Mouse (Mus musculus) heart, postnatal 0 days (tissue): ENCODE measurements at regions not wholly inside any gene's neighbourhood (a gene's known extent, or its start where the extent isn't known, plus 50 kb on each side); places are given as distances from the start of the nearest gene placed in this dataset.

ENCODE experiments used
- ATAC-seq: fragments of 200-750 bp; cut with Nextera tagmentation; 2 replicates; pipeline ENCODE4 v1.8.0; 2017; ENCODE audit warnings: low read depth, moderate number of reproducible peaks, moderate library complexity; ENCODE audit not compliant: insufficient read depth
- DNase-seq: peaks from one replicate; pipeline ENCODE4 v3.0.0-alpha.2; 2016; ENCODE audit warnings: low spot score
- H3K27ac ChIP-seq: fragments of 300-500 bp; sonication (generic); 2 replicates; pipeline ENCODE4 v1.5.1; 2014; ENCODE audit warnings: low read depth, mild to moderate bottlenecking
- H3K27me3 ChIP-seq: fragments of 300-500 bp; sonication (generic); 2 replicates; pipeline ENCODE4 v1.6.1; 2014; ENCODE audit warnings: low read length, mixed read lengths; ENCODE audit not compliant: control insufficient read depth, insufficient read depth
- H3K36me3 ChIP-seq: fragments of 300-500 bp; sonication (generic); replicated peaks from 2 replicates; pipeline ENCODE4 v1.6.1; 2014; ENCODE audit warnings: low read length, mixed read lengths; ENCODE audit not compliant: control insufficient read depth, insufficient read depth
- H3K4me1 ChIP-seq: fragments of 300-500 bp; sonication (generic); 2 replicates; pipeline ENCODE4 v1.6.1; 2014; ENCODE audit warnings: antibody characterized with exemption; ENCODE audit not compliant: control insufficient read depth, insufficient read depth
- H3K4me2 ChIP-seq: fragments of 300-500 bp; sonication (generic); 2 replicates; pipeline ENCODE4 v1.6.1; 2014; ENCODE audit warnings: low read depth, mild to moderate bottlenecking, low read length, moderate library complexity
- H3K4me3 ChIP-seq: fragments of 300-500 bp; sonication (generic); 2 replicates; pipeline ENCODE4 v1.5.1; 2014; ENCODE audit warnings: low read depth, low read length
- H3K9ac ChIP-seq: fragments of 300-500 bp; sonication (generic); replicated peaks from 2 replicates; pipeline ENCODE4 v1.6.1; 2014; ENCODE audit warnings: low read depth, low read length, mixed read lengths
- H3K9me3 ChIP-seq: fragments of 300-500 bp; sonication (generic); replicated peaks from 2 replicates; pipeline ENCODE4 v1.6.1; 2016; ENCODE audit warnings: low read length; ENCODE audit not compliant: control insufficient read depth
- CTCF ChIP-seq: IDR thresholded peaks from 2 replicates; pipeline ENCODE4 v1.5.1; 2016; ENCODE audit warnings: antibody characterized with exemption, control low read depth, low read depth
- EP300 ChIP-seq: IDR thresholded peaks from 2 replicates; pipeline ENCODE4 v1.6.1; 2016; ENCODE audit warnings: antibody characterized with exemption, low read depth
- WGBS: fragments of 180-500 bp; shearing (Covaris S2); extraction: QIAGEN DNeasy Blood & Tissue Kit; methylation state at CpG from one replicate; pipeline ENCODE4 v1.1.7; 2014; 5-methylcytosine and 5-hydroxymethylcytosine counted together

DNA sequence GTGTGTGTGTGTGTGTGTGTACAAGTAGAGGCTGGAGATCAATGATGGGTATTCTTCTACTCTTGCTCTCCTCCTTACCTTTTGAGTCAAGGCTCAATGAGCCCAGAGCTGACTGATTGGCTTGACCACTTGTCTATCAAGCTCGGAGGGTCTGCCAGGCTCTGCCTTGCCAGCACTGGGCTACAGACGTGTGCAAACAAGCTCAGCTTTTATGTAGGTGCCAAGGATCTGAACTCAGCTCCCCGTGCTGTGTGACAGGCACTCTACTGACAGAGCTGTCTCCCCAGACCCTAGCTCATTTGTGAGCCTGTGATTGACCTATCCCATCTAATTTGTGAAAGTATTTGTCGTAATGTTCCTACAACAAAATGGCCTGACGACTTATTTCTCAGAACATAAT is 54.2 kb upstream of the Cdc42bpa start:
- WGBS, result 86% methylated on average over 5 of the region's 5 CpGs
- ATAC-seq, result 0 out of 2 replicates have a peak, but pooled peaks have one; percentile 41

DNA sequence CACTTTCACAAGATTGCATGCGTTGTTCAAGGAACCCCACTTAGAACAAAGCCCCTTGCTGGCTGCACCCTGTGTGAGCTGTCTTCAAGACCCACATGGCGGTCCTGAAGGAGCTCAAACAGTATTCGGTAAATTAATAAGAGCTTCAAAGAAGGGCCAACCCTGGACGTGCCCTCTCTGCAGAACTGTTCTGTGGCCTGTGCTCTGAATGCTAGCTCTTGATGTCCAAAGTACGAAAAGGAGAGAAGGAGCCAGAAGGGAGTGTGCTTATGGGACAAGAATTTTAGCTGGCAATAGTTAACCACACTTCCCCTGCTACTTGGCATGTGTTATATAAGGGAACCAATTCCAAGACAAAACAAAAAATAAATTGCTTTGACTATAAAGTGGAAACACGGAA is 67.6 kb upstream of the Cdc42bpa start:
- no peak for TF ChIP-seq EP300
- TF ChIP-seq CTCF, result no peak
- WGBS, result 85% methylated on average over 6 of the region's 6 CpGs

More for the DNA sequence above, 54.2 kb upstream of the Cdc42bpa start:
- H3K36me3 ChIP-seq, result no peaks in the 10 kb centered on the region
- H3K9me3 ChIP-seq, result no peaks in the 10 kb centered on the region
- DNase-seq, result no peak
- H3K4me3 ChIP-seq, result no peak overlapping the region
- H3K4me2 ChIP-seq, result no peak overlapping the region
- H3K9ac ChIP-seq, result no peak overlapping the region
- no peaks in the 10 kb centered on the region for H3K4me1 ChIP-seq
- TF ChIP-seq CTCF, result no peak
- no peaks in the 10 kb centered on the region for H3K27me3 ChIP-seq
- no peak overlapping the region for H3K27ac ChIP-seq

DNA sequence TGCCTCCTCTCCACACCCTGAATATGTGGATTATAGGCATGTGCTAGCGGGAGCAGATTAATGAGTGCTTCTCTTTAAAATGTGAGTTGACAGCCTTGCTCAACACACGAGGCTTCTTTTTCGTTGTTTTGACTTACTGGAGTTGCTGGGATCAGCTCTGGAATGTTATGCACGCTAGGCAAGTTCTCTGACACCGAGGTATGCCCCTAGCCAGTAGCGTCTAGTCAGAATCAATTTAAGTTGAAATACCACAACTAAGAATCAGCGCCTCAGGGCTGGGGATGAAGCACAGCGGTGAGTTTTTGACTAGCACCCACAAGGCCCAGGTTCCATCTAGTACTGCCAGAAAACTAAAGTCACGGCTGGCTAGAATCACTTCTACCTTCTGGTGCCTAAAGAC is 72.4 kb upstream of the Cdc42bpa start:
- H3K27ac ChIP-seq, result no peak overlapping the region
- H3K9ac ChIP-seq, result no peak overlapping the region
- H3K4me1 ChIP-seq, result no peaks in the 10 kb centered on the region
- H3K27me3 ChIP-seq, result no peaks in the 10 kb centered on the region
- no peaks in the 10 kb centered on the region for H3K9me3 ChIP-seq
- DNase-seq (no peak), ATAC-seq (no peak)
- TF ChIP-seq EP300 (no peak), CTCF (no peak)
- WGBS, result 58% methylated on average over 9 of the region's 9 CpGs
- H3K4me2 ChIP-seq, result no peak overlapping the region
- H3K36me3 ChIP-seq, result no peaks in the 10 kb centered on the region
- no peak overlapping the region for H3K4me3 ChIP-seq

More for the DNA sequence above, 67.6 kb upstream of the Cdc42bpa start:
- Histone ChIP-seq H3K27ac (no peak overlapping the region), H3K36me3 (no peaks in the 10 kb centered on the region), H3K4me3 (no peak overlapping the region), H3K4me1 (no peaks in the 10 kb centered on the region), H3K9me3 (no peaks in the 10 kb centered on the region), H3K4me2 (no peak overlapping the region), H3K9ac (no peak overlapping the region), H3K27me3 (no peaks in the 10 kb centered on the region)
- no peak for DNase-seq
- ATAC-seq, result no peak

DNA sequence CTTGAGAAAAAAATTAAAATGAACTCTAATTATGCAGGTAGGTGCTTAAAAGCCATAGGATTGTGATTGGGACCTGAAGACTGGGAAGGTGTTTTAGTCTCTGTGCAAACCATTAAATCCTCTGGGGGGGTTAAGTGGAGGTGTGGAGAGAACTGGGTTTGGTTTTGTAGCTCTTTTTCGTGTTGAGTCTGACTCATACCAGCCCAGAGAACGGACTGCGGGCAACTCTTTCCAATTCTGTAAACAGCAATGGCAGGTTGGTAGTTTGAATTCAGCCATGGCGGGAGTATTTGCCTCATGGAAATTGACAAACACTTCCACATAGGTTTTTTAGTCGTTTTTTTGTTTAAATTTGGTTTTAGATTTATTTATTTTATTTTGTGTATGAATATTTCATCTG is 77.7 kb upstream of the Ahctf1 start:
- Histone ChIP-seq H3K4me2 (no peak overlapping the region), H3K4me1 (no peaks in the 10 kb centered on the region), H3K9me3 (no peaks in the 10 kb centered on the region), H3K27me3 (no peaks in the 10 kb centered on the region), H3K9ac (no peak overlapping the region), H3K36me3 (no peaks in the 10 kb centered on the region), H3K27ac (no peak overlapping the region), H3K4me3 (no peak overlapping the region)
- no peak for TF ChIP-seq CTCF
- TF ChIP-seq EP300, result no peak
- ATAC-seq (no peak), DNase-seq (no peak)
- WGBS, result 82% methylated on average over 5 of the region's 5 CpGs

DNA sequence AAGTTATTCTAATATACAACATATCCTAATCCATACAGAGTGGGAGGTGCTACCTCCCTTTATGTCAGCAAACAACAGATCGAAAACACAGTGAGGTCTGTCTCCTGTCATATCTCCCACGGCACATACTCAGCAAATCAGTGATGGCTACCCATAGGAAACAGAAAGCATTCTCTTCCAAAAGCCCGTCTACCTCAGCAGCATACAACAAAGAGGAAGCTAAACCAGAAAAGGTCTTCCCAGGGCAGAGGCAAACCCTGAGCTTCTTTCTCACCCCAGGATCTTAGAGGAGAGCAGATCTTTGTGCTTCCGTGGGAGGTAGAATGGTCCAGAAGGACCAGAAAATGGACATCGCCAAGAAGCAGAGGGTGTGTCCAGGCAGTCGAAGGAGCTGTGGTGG is 74.4 kb upstream of the Ahctf1 start:
- no peak for DNase-seq
- WGBS, result 56% methylated on average over 6 of the region's 6 CpGs
- H3K4me3 ChIP-seq, result no peak overlapping the region

DNA sequence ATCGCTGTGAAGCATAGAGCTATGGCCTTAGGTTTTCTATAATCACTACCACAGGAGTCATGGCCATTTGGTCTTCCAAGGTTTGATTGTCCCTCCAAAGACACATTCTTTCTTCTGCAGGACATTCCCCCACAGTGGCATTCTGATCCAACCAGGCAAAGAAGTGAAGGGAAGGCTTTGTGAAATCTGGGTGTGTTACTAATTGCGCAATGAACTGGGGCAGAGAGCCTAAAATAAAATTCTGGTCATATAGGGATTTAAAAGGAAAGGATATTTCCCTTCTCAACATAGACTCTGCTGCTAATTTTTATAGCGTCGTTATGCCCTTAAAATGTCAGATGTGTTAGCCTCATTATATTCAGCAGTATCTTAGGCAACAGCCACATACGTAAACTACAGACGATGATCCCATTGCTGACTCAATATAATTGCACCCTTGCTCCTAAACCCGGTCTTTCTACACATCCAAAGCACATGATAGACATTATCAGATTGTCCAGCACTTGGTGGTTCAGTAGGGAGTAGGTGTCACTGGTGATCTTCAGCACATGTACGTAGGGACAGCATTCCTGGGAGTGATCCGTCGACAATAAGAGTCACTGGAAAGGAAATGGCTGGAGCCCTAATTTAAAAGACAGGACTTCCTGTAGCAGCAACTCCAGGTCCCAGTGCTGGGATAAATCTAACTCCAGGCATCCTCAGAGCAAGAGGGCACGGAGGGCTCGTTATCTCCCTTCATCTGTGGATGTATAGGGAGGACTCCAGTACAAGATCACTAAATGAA is 70.5 kb upstream of the Ahctf1 start:
- TF ChIP-seq EP300, result 0 out of 2 replicates have a peak, but pooled peaks have one; percentile 24
- TF ChIP-seq CTCF, result no peak
- Histone ChIP-seq H3K27me3 (no peaks in the 10 kb centered on the region), H3K4me2 (no peak overlapping the region), H3K27ac (no peak overlapping the region), H3K36me3 (no peaks in the 10 kb centered on the region), H3K4me1 (no peaks in the 10 kb centered on the region), H3K9ac (no peak overlapping the region), H3K9me3 (no peaks in the 10 kb centered on the region), H3K4me3 (no peak overlapping the region)
- DNase-seq (no peak), ATAC-seq (peak; percentile 44; the same call in 1 of the 2 replicates)
- 50% methylated on average over 12 of the region's 12 CpGs for WGBS

More for the DNA sequence above, 74.4 kb upstream of the Ahctf1 start:
- Histone ChIP-seq H3K4me1 (no peaks in the 10 kb centered on the region), H3K36me3 (no peaks in the 10 kb centered on the region), H3K9me3 (no peaks in the 10 kb centered on the region), H3K9ac (no peak overlapping the region), H3K4me2 (no peak overlapping the region), H3K27me3 (no peaks in the 10 kb centered on the region), H3K27ac (no peak overlapping the region)
- TF ChIP-seq EP300, result no peak
- TF ChIP-seq CTCF, result no peak
- ATAC-seq, result no peak
